Mouse (Mus musculus): Measurements from ENCODE around the gene Hexdc. TPM values are rescaled to one million over a fixed set of nuclear protein-coding genes. Genes with fewer than 3 reads are reported as not detected.

Gene Hexdc
- polyA plus RNA-seq (2012): 0.50 and 0.58 TPM in 2 replicates

- Histone ChIP-seq H3K4me3 (replicated peaks) (peak within 1 kb of the TSS; percentile 81), H3K9me3 (ENCODE audit: control insufficient read depth, low read length) (no peaks in the 10 kb centered on the region), H3K36me3 (ENCODE audit: control insufficient read depth) (peaks cover 15% of the 10 kb centered on the region), H3K27me3 (ENCODE audit: control insufficient read depth) (no peaks in the 10 kb centered on the region), H3K4me1 (ENCODE audit: control insufficient read depth) (peaks cover 26% of the 10 kb centered on the region)
- no peak for TF ChIP-seq TAL1 (IDR thresholded peaks at IDR 0.05; ENCODE audit: low read length)
- no peak for TF ChIP-seq GATA1 (IDR thresholded peaks at IDR 0.05; ENCODE audit: low read length)
Observed at GRCm38 (mm10) chr11:121204161-121205006, at the start of gene Hexdc, which contains the start of gene Ogfod3. Hexdc (plus strand) TSS chr11:121204433. Ogfod3 (minus strand) TSS chr11:121204711.

GRCm38 (mm10) chr11:121156411-121156891, 47.8 kb upstream of the Hexdc start:
- TF ChIP-seq GATA1 (IDR thresholded peaks at IDR 0.05; ENCODE audit: low read length) (no peak), TAL1 (IDR thresholded peaks at IDR 0.05; ENCODE audit: low read length) (no peak)
- Histone ChIP-seq H3K27me3 (ENCODE audit: control insufficient read depth) (peaks cover 42% of the 10 kb centered on the region), H3K36me3 (ENCODE audit: control insufficient read depth) (no peaks in the 10 kb centered on the region), H3K4me1 (ENCODE audit: control insufficient read depth) (no peaks in the 10 kb centered on the region; the same call in 1 of the 2 replicates), H3K9me3 (ENCODE audit: control insufficient read depth, low read length) (no peaks in the 10 kb centered on the region), H3K4me3 (replicated peaks) (peak overlapping the region; percentile 12)

GRCm38 (mm10) chr11:121159971-121160370, 44.3 kb upstream of the Hexdc start, which contains the start of gene Uts2r:
Uts2r (plus strand) TSS chr11:121160271.
- H3K27me3 ChIP-seq (ENCODE audit: control insufficient read depth): peaks cover 36% of the 10 kb centered on the region
- TF ChIP-seq TAL1 (IDR thresholded peaks at IDR 0.05; ENCODE audit: low read length): no peak
- no peak for TF ChIP-seq GATA1 (IDR thresholded peaks at IDR 0.05; ENCODE audit: low read length)
- H3K4me1 ChIP-seq (ENCODE audit: control insufficient read depth): no peaks in the 10 kb centered on the region; the same call in 1 of the 2 replicates
- no peak within 1 kb of the TSS for H3K4me3 ChIP-seq (replicated peaks)
- H3K36me3 ChIP-seq (ENCODE audit: control insufficient read depth): no peaks in the 10 kb centered on the region
- H3K9me3 ChIP-seq (ENCODE audit: control insufficient read depth, low read length): no peaks in the 10 kb centered on the region

- H3K27me3 ChIP-seq (ENCODE audit: control insufficient read depth): peaks cover 28% of the 10 kb centered on the region
- TF ChIP-seq TAL1 (IDR thresholded peaks at IDR 0.05; ENCODE audit: low read length): no peak
- TF ChIP-seq GATA1 (IDR thresholded peaks at IDR 0.05; ENCODE audit: low read length): no peak
- H3K4me1 ChIP-seq (ENCODE audit: control insufficient read depth): no peaks in the 10 kb centered on the region; the same call in 1 of the 2 replicates
- no peak overlapping the region for H3K4me3 ChIP-seq (replicated peaks)
- H3K36me3 ChIP-seq (ENCODE audit: control insufficient read depth): no peaks in the 10 kb centered on the region
- no peaks in the 10 kb centered on the region for H3K9me3 ChIP-seq (ENCODE audit: control insufficient read depth, low read length)
Observed at GRCm38 (mm10) chr11:121160636-121161346, 43.4 kb upstream of the Hexdc start.

GRCm38 (mm10) chr11:121163751-121164150, 40.5 kb upstream of the Hexdc start:
- H3K36me3 ChIP-seq (ENCODE audit: control insufficient read depth): no peaks in the 10 kb centered on the region
- no peaks in the 10 kb centered on the region for H3K4me1 ChIP-seq (ENCODE audit: control insufficient read depth)
- no peaks in the 10 kb centered on the region for H3K9me3 ChIP-seq (ENCODE audit: control insufficient read depth, low read length)
- TF ChIP-seq GATA1 (IDR thresholded peaks at IDR 0.05; ENCODE audit: low read length): no peak
- TF ChIP-seq TAL1 (IDR thresholded peaks at IDR 0.05; ENCODE audit: low read length): no peak
- H3K4me3 ChIP-seq (replicated peaks): no peak overlapping the region
- peaks cover 4% of the 10 kb centered on the region; the same call in 1 of the 2 replicates for H3K27me3 ChIP-seq (ENCODE audit: control insufficient read depth)

GRCm38 (mm10) chr11:121173203-121173602, 31.0 kb upstream of the Hexdc start:
- Histone ChIP-seq H3K9me3 (ENCODE audit: control insufficient read depth, low read length) (no peaks in the 10 kb centered on the region), H3K4me1 (ENCODE audit: control insufficient read depth) (no peaks in the 10 kb centered on the region; the same call in 1 of the 2 replicates), H3K36me3 (ENCODE audit: control insufficient read depth) (no peaks in the 10 kb centered on the region), H3K4me3 (replicated peaks) (no peak overlapping the region), H3K27me3 (ENCODE audit: control insufficient read depth) (no peaks in the 10 kb centered on the region)
- no peak for TF ChIP-seq GATA1 (IDR thresholded peaks at IDR 0.05; ENCODE audit: low read length)
- TF ChIP-seq TAL1 (IDR thresholded peaks at IDR 0.05; ENCODE audit: low read length): no peak

- no peaks in the 10 kb centered on the region for H3K27me3 ChIP-seq (ENCODE audit: control insufficient read depth)
- H3K4me1 ChIP-seq (ENCODE audit: control insufficient read depth): no peaks in the 10 kb centered on the region; the same call in 1 of the 2 replicates
- H3K36me3 ChIP-seq (ENCODE audit: control insufficient read depth): no peaks in the 10 kb centered on the region
- no peaks in the 10 kb centered on the region for H3K9me3 ChIP-seq (ENCODE audit: control insufficient read depth, low read length)
- TF ChIP-seq GATA1 (IDR thresholded peaks at IDR 0.05; ENCODE audit: low read length): no peak
- TF ChIP-seq TAL1 (IDR thresholded peaks at IDR 0.05; ENCODE audit: low read length): no peak
- H3K4me3 ChIP-seq (replicated peaks): no peak overlapping the region
Observed at GRCm38 (mm10) chr11:121174234-121174633, 30.0 kb upstream of the Hexdc start.

GRCm38 (mm10) chr11:121176285-121177270, 27.7 kb upstream of the Hexdc start:
- TF ChIP-seq GATA1 (IDR thresholded peaks at IDR 0.05; ENCODE audit: low read length) (no peak), TAL1 (IDR thresholded peaks at IDR 0.05; ENCODE audit: low read length) (no peak)
- H3K27me3 ChIP-seq (ENCODE audit: control insufficient read depth): no peaks in the 10 kb centered on the region
- H3K9me3 ChIP-seq (ENCODE audit: control insufficient read depth, low read length): no peaks in the 10 kb centered on the region
- no peaks in the 10 kb centered on the region; the same call in 1 of the 2 replicates for H3K4me1 ChIP-seq (ENCODE audit: control insufficient read depth)
- no peak overlapping the region for H3K4me3 ChIP-seq (replicated peaks)
- H3K36me3 ChIP-seq (ENCODE audit: control insufficient read depth): peaks cover under 1% of the 10 kb centered on the region; the same call in 1 of the 2 replicates

Data from erythroblast, embryonic 14.5 days (primary cell).